In genomic region chr4:63859785-63860203, GRCm38 (mm10) we compare ENCODE assay signal across 20 mouse cellular contexts. TPM values are rescaled to one million over a fixed set of nuclear protein-coding genes. Genes with fewer than 3 reads are reported as not detected.
DNase-seq lines count a peak whose midpoint lies in the region; TF ChIP-seq lines count a peak whose summit lies in the region.
"Had no signal": no experiment of that assay in that cellular context is flagged by ENCODE, and none has a peak within 500 bp of the region (broad histone marks: within the 10 kb centered on the region; RNA-seq: fewer than 3 reads in every experiment).

No protein-coding gene starts in this region.

- H3K4me1 ChIP-seq in spleen, adult 2 months (ENCODE audit: control insufficient read depth, insufficient read depth, insufficient read length) = peaks cover 15% of the 10 kb centered on the region
- H3K4me1 ChIP-seq in embryonic fibroblast, embryonic 13.5 days (ENCODE audit: control insufficient read depth, insufficient read depth, low read length) = peaks cover 9% of the 10 kb centered on the region; the same call in 1 of the 2 replicates
- H3K4me1 ChIP-seq: forebrain, embryonic 13.5 days; midbrain, embryonic 10.5 days had no signal

- H3K36me3 ChIP-seq in spleen, adult 2 months (ENCODE audit: control insufficient read depth, insufficient read depth, low read length) = no peaks in the 10 kb centered on the region
- H3K36me3 ChIP-seq: heart, embryonic 13.5 days; limb, embryonic 15.5 days; midbrain, embryonic 10.5 days had no signal

- TF ChIP-seq POLR2A in spleen, adult 2 months (IDR thresholded peaks at IDR 0.05; ENCODE audit: low read depth, low read length) = no peak
- TF ChIP-seq POLR2A in embryonic fibroblast, embryonic 13.5 days (IDR thresholded peaks at IDR 0.05; ENCODE audit: low read depth, low read length) = no peak

- TF ChIP-seq CTCF in spleen, adult 2 months (IDR thresholded peaks at IDR 0.05; ENCODE audit: extremely low read depth, insufficient read depth, insufficient read length, insufficient replicate concordance) = no peak
- TF ChIP-seq CTCF in embryonic fibroblast, embryonic 13.5 days (IDR thresholded peaks at IDR 0.05; ENCODE audit: borderline replicate concordance, insufficient read depth, low read length) = no peak

- no peak for DNase-seq in spleen, adult 2 months (ENCODE audit: low read depth in 1 of 2, low spot score in 2 of 2)
- DNase-seq in spleen, postnatal 36 days (ENCODE audit: low spot score in 2 of 2) = no peak
- DNase-seq in CD4-positive helper T cell, adult 2 months (ENCODE audit: low read depth, low spot score) = peak; percentile 79
- DNase-seq in naive thymus-derived CD4-positive, alpha-beta T cell, adult 2 months (ENCODE audit: low read depth) = peak; percentile 68
- no peak for DNase-seq in MN1 (ENCODE audit: low spot score)
- DNase-seq in layer of hippocampus, postnatal 36 days = no peak
- DNase-seq: cerebellum, adult 9-11 months; gastrocnemius, postnatal 14 days; heart, postnatal 4 days; liver, postnatal 0 days; lung, postnatal 14 days had no signal

- H3K27me3 ChIP-seq in spleen, adult 2 months (ENCODE audit: control insufficient read depth, insufficient read depth, low read length) = no peaks in the 10 kb centered on the region
- H3K27me3 ChIP-seq: forebrain, embryonic 13.5 days; limb, embryonic 15.5 days had no signal

- H3K4me3 ChIP-seq in spleen, adult 2 months (ENCODE audit: extremely low read depth, insufficient read depth, insufficient read length) = peak overlapping the region; percentile 41
- no peak overlapping the region for H3K4me3 ChIP-seq in embryonic fibroblast, embryonic 13.5 days (ENCODE audit: insufficient read depth, low read length)
- H3K4me3 ChIP-seq: forebrain, embryonic 13.5 days; heart, embryonic 13.5 days; limb, embryonic 15.5 days; midbrain, embryonic 10.5 days had no signal

- peak overlapping the region; percentile 71 for H3K27ac ChIP-seq in spleen, adult 2 months (ENCODE audit: insufficient read depth, low read length)
- peak overlapping the region; percentile 91 for H3K27ac ChIP-seq in embryonic fibroblast, embryonic 13.5 days (ENCODE audit: insufficient read depth, low read length)
- H3K27ac ChIP-seq: forebrain, embryonic 13.5 days; heart, embryonic 13.5 days; limb, embryonic 15.5 days; midbrain, embryonic 10.5 days had no signal

- 46% methylated on average over 4 of the region's 4 CpGs for WGBS in spleen, adult 2 months

RNA-seq across cellular contexts. Expression of gene Tnfsf8, which starts 1.4 kb away (rescaled TPM):
- 1.1 and 1.2 TPM in 2 replicates for polyA plus RNA-seq in spleen, adult 2 months (2012; rRNA removed)
- polyA plus RNA-seq in embryonic fibroblast, embryonic 13.5 days (2011; ENCODE audit: insufficient read length, low read depth, missing spikeins) = 0.25 and 0.90 TPM in 2 replicates
- total RNA-seq in layer of hippocampus, postnatal 36 days (2021) = not detected
- total RNA-seq: gastrocnemius, postnatal 14 days; heart, postnatal 4 days; layer of hippocampus, postnatal 14 days; left cerebral cortex, postnatal 25 days had no signal
- polyA plus RNA-seq: forebrain, embryonic 13.5 days; heart, embryonic 13.5 days; kidney, embryonic 14.5 days; limb, embryonic 15.5 days; midbrain, embryonic 10.5 days; neural tube, embryonic 14.5 days had no signal

Comparison
In these comparisons a context has a peak if more than half of its experiments do, and no peak if none do; other contexts are left out.
1. DNase-seq: peak in CD4-positive helper T cell, adult 2 months (single experiment) and naive thymus-derived CD4-positive, alpha-beta T cell, adult 2 months (single experiment); none in spleen, adult 2 months (0 of 2), spleen, postnatal 36 days (0 of 2), MN1 (single experiment) and layer of hippocampus, postnatal 36 days (0 of 2).